Mouse (Mus musculus): ENCODE measurements around the gene Nfix. TPM values are rescaled to one million over a fixed set of nuclear protein-coding genes. Genes with fewer than 3 reads are reported as not detected.

The Nfix gene
- total RNA-seq, 1 experiment from 2014 or later, result 26.3 TPM

GRCm38 (mm10) chr8:84764870-84765495, 35.2 kb downstream of the Nfix start:
- no peak for ATAC-seq (replicated peaks in 1 of 2; ENCODE audit: insufficient read depth in 1 of 2, low FRiP score in 2 of 2, low TSS enrichment in 1 of 2, low read depth in 1 of 2, poor library complexity in 2 of 2, severe bottlenecking in 2 of 2)

DNA sequence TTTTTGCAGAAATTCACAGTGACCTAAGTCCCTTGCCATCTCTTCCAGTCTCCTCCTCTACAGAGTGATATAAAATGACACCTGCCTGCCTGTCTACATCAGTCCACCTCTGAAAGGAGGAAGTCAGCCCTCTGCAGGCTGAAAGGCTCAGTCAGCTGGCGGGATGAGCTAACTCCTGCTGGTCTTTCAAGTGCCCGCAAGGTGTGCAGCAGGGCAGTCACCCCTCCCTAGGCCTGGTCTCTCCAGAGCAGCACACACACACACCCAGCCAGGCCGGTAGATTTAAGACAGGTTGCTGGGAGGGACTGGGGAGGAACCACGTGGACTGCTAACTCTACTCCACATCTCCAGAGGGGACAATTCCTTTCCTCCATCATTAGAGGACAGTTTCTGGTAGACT, 36.0 kb downstream of the Nfix start:
- ATAC-seq (replicated peaks in 1 of 2; ENCODE audit: insufficient read depth in 1 of 2, low FRiP score in 2 of 2, low TSS enrichment in 1 of 2, low read depth in 1 of 2, poor library complexity in 2 of 2, severe bottlenecking in 2 of 2), result no peak

DNA sequence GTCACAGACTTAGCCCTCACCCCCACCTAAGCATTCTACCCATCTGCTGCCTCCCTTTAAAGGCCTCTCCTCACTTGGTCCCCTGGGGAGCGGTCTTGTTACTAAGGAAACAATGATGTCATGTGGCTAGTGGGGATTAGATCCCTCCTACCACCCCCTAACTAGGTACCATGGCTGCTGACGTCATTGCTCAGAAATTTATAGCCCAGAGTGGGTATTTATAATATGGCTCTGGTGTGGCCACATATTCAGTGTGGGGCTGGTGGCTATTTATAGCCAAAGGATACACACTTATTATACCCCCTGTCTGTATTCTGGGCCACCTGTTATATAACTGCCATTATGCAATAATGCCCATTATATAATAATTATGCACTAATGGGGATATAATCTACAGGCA, 39.2 kb downstream of the Nfix start:
- no peak for ATAC-seq (replicated peaks in 1 of 2; ENCODE audit: insufficient read depth in 1 of 2, low FRiP score in 2 of 2, low TSS enrichment in 1 of 2, low read depth in 1 of 2, poor library complexity in 2 of 2, severe bottlenecking in 2 of 2)

DNA sequence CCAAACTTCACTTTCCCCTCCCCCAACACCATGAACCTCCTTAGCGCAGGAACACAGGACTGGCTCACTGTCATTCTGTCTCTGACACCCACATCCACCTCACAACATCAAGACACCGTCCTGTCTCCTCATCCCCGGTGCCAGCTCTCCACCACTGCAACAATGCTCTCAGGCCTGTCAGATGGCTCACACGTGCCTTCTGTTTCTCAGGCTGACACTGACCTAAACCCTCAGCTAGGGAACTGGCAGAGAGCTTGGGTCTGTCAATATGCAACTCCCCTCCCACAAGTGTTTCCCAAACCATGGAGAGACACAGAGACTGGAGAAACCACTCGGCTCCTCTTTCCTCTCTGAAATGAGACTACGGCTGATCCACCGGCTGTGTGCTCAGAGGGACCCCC, 39.7 kb downstream of the Nfix start:
- ATAC-seq (replicated peaks in 1 of 2; ENCODE audit: insufficient read depth in 1 of 2, low FRiP score in 2 of 2, low TSS enrichment in 1 of 2, low read depth in 1 of 2, poor library complexity in 2 of 2, severe bottlenecking in 2 of 2), result no peak

DNA sequence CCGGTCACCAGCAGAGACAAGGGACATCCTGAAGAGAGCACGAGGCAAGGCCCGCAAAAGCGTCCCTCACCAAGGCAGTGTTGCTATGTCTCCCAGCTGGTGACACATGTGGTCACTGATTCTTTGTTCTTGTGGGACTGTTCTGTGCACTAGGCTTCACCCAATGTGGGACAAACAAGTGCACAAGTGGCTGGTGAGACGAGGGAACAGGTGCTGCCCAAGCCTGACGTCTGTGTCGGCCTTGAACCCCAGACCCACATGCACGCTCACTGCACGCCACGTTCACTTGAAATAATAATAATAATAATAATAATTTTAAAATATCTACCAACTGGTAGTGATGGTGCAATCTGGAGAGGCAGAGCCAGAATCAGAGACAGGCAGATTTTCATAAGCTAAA, 40.4 kb downstream of the Nfix start:
- no peak for ATAC-seq (replicated peaks in 1 of 2; ENCODE audit: insufficient read depth in 1 of 2, low FRiP score in 2 of 2, low TSS enrichment in 1 of 2, low read depth in 1 of 2, poor library complexity in 2 of 2, severe bottlenecking in 2 of 2)

- ATAC-seq (replicated peaks in 1 of 2; ENCODE audit: insufficient read depth in 1 of 2, low FRiP score in 2 of 2, low TSS enrichment in 1 of 2, low read depth in 1 of 2, poor library complexity in 2 of 2, severe bottlenecking in 2 of 2), result peak in 1 of 2 experiments; percentile 62; a peak in 2 of 4 replicates
Observed at GRCm38 (mm10) chr8:84759126-84759525, 41.0 kb downstream of the Nfix start.

- no peak for ATAC-seq (replicated peaks in 1 of 2; ENCODE audit: insufficient read depth in 1 of 2, low FRiP score in 2 of 2, low TSS enrichment in 1 of 2, low read depth in 1 of 2, poor library complexity in 2 of 2, severe bottlenecking in 2 of 2)
Observed at GRCm38 (mm10) chr8:84758308-84758707, 41.8 kb downstream of the Nfix start.

DNA sequence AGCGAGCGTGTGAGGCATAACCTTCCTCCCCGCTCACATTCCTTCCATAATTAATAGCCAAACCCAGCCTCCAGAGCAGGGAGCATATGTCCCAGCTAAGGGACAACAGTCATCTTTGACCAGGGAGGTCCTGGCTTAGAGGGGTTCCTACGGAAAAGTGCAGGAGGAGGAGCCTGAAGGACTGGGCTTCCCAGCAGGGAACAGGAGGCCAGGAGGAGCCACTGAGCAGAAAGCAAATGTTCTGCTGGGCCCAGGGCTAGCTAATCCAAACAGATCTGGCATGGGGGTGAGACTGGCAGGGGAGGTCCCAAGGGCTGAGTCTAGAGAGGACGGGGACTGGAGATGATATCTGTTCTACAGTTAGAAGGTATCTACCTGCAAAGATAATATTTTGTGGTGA, 42.6 kb downstream of the Nfix start:
- ATAC-seq (replicated peaks in 1 of 2; ENCODE audit: insufficient read depth in 1 of 2, low FRiP score in 2 of 2, low TSS enrichment in 1 of 2, low read depth in 1 of 2, poor library complexity in 2 of 2, severe bottlenecking in 2 of 2), result no peak

GRCm38 (mm10) chr8:84752734-84753582, 47.2 kb downstream of the Nfix start:
- no peak for ATAC-seq (replicated peaks in 1 of 2; ENCODE audit: insufficient read depth in 1 of 2, low FRiP score in 2 of 2, low TSS enrichment in 1 of 2, low read depth in 1 of 2, poor library complexity in 2 of 2, severe bottlenecking in 2 of 2)

DNA sequence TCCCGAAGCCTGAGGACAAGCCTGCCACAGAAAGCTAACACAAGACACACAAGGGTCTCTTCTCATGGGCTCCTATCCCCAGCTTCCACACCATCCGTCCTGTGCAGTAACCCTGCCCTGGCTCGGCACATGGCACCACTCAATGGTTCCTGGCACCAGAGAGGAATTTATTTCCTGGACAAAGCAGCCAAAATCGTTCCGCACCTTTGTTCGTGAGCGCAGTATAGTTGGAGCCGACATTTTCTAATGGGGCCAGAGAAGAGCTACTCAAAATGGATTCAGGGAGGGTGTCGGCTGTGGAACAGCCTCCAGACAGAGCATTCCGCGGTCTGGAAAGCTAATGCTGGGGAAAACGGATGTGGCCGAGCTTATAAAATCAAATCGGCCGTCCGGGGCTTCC, 50.6 kb downstream of the Nfix start:
- ATAC-seq (replicated peaks in 1 of 2; ENCODE audit: insufficient read depth in 1 of 2, low FRiP score in 2 of 2, low TSS enrichment in 1 of 2, low read depth in 1 of 2, poor library complexity in 2 of 2, severe bottlenecking in 2 of 2), result no peak

- peak in 1 of 2 experiments; percentile 13; a peak in 1 of 4 replicates for ATAC-seq (replicated peaks in 1 of 2; ENCODE audit: insufficient read depth in 1 of 2, low FRiP score in 2 of 2, low TSS enrichment in 1 of 2, low read depth in 1 of 2, poor library complexity in 2 of 2, severe bottlenecking in 2 of 2)
Observed at GRCm38 (mm10) chr8:84745032-84745925, 54.9 kb downstream of the Nfix start.

- ATAC-seq (replicated peaks in 1 of 2; ENCODE audit: insufficient read depth in 1 of 2, low FRiP score in 2 of 2, low TSS enrichment in 1 of 2, low read depth in 1 of 2, poor library complexity in 2 of 2, severe bottlenecking in 2 of 2), result peak; percentile 14 to 31; a peak in 2 of 4 replicates
Observed at GRCm38 (mm10) chr8:84743517-84744420, 56.4 kb downstream of the Nfix start.

DNA sequence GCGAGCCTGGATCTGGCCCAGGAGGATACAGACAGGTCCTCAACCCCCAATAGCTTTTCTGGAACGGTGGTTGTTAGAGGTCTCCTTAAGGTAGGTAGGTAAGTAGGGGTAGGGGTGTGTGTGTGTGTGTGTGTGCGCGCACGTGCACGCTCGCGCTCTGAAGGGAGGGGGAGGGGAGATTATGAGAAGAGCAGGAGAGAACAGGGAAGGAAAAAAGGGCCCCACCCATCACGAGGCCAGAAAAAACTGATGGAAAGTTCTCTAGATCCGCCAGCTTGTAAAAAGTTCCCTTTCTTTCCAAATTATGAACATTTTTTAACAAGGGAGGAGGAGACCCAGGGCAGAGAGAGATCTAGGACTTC, 57.1 kb downstream of the Nfix start:
- ATAC-seq (replicated peaks in 1 of 2; ENCODE audit: insufficient read depth in 1 of 2, low FRiP score in 2 of 2, low TSS enrichment in 1 of 2, low read depth in 1 of 2, poor library complexity in 2 of 2, severe bottlenecking in 2 of 2), result no peak

GRCm38 (mm10) chr8:84742171-84743053, 57.7 kb downstream of the Nfix start:
- ATAC-seq (replicated peaks in 1 of 2; ENCODE audit: insufficient read depth in 1 of 2, low FRiP score in 2 of 2, low TSS enrichment in 1 of 2, low read depth in 1 of 2, poor library complexity in 2 of 2, severe bottlenecking in 2 of 2), result no peak

- no peak for ATAC-seq (replicated peaks in 1 of 2; ENCODE audit: insufficient read depth in 1 of 2, low FRiP score in 2 of 2, low TSS enrichment in 1 of 2, low read depth in 1 of 2, poor library complexity in 2 of 2, severe bottlenecking in 2 of 2)
Observed at GRCm38 (mm10) chr8:84740895-84741843, 59.0 kb downstream of the Nfix start.

Data from hematopoietic stem cell, adult 5-6 weeks (primary cell).